Mouse (Mus musculus): ENCODE measurements around the gene Tub. TPM values are rescaled to one million over a fixed set of nuclear protein-coding genes. Genes with fewer than 3 reads are reported as not detected.
A peak's percentile ranks its signal among the peaks of the same experiment; 100 is the strongest.

The Tub gene
- polyA plus RNA-seq, 1 experiment from 2014 or later: 0.88 TPM

DNA sequence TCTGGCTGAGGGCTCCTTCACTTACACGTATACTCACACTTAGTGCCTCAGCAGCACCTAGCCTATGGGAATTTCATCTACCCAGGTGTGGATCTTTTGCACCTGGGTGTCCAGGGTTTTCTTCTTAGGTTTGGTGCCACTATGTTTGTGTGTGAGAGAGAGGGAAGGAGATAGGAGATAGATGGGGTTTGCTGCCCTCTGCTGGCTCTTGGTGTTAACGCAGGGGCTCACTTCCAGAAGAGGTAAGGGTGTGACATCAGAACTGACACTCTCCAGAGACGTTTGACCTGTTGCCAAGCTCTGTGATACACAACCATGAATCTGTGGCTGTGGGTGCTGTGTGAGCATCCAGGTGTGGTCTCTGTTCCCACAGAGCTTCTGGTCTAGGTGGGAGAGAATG, 71.3 kb downstream of the Tub start:
- Histone ChIP-seq H3K36me3 (no peaks in the 10 kb centered on the region), H3K27me3 (ENCODE audit: insufficient read depth, poor library complexity, severe bottlenecking) (peaks cover 12% of the 10 kb centered on the region; the same call in 1 of the 2 replicates), H3K9me3 (no peaks in the 10 kb centered on the region), H3K4me3 (no peak overlapping the region), H3K4me1 (no peaks in the 10 kb centered on the region), H3K27ac (no peak overlapping the region)
- 14% methylated on average over 3 of the region's 3 CpGs for WGBS
- DNase-seq (ENCODE audit: low spot score): no peak

DNA sequence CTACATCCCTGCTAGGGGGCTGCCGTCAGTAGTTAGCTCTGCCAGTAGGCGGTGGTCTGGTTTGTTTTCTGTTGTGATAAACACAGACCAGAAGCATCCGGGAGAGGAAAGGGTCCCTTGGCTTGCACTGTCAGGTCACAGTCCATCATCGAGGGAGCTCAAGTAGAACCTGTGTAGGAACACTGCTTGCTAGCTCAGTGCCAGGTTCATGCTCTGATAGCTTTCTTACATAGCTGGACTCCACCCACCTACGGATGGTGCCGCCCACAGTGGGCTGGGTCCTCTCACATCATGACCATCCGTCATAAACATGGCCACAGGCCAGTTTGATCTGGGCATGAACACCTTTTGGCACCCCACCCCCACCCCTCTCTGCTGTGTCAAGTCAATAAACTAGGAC, 75.6 kb downstream of the Tub start:
- DNase-seq (ENCODE audit: low spot score): no peak

DNA sequence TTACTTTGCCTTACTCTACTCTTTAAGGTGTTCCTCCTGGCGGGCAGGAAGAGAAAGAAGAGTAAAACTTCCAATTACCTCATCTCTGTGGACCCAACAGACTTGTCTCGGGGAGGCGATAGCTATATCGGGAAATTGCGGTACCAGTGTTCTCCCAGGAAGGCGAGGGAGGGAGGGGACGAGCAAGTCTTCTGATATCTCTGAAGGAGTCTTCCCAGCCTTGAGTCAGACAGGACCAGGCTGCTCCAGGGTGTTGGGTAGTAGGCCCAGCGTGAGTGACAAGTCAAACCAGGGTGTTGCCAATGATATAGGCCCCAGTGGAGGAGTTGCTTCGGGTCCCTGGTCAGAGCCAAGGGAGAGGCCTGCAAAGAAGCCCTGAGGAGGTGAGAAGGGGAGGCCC, 76.8 kb downstream of the Tub start:
- no peak for DNase-seq (ENCODE audit: low spot score)
- H3K27ac ChIP-seq: no peak overlapping the region
- H3K36me3 ChIP-seq: no peaks in the 10 kb centered on the region
- H3K9me3 ChIP-seq: no peaks in the 10 kb centered on the region
- no peaks in the 10 kb centered on the region for H3K4me1 ChIP-seq
- H3K4me3 ChIP-seq: no peak overlapping the region
- WGBS: 86% methylated on average over 9 of the region's 9 CpGs
- peaks cover 5% of the 10 kb centered on the region; the same call in 1 of the 2 replicates for H3K27me3 ChIP-seq (ENCODE audit: insufficient read depth, poor library complexity, severe bottlenecking)

More for the DNA sequence above, 75.6 kb downstream of the Tub start:
- 71% methylated on average over 7 of the region's 7 CpGs for WGBS
- Histone ChIP-seq H3K4me1 (no peaks in the 10 kb centered on the region), H3K4me3 (no peak overlapping the region), H3K9me3 (no peaks in the 10 kb centered on the region), H3K27me3 (ENCODE audit: insufficient read depth, poor library complexity, severe bottlenecking) (peaks cover 6% of the 10 kb centered on the region; the same call in 1 of the 2 replicates), H3K36me3 (no peaks in the 10 kb centered on the region), H3K27ac (no peak overlapping the region)

DNA sequence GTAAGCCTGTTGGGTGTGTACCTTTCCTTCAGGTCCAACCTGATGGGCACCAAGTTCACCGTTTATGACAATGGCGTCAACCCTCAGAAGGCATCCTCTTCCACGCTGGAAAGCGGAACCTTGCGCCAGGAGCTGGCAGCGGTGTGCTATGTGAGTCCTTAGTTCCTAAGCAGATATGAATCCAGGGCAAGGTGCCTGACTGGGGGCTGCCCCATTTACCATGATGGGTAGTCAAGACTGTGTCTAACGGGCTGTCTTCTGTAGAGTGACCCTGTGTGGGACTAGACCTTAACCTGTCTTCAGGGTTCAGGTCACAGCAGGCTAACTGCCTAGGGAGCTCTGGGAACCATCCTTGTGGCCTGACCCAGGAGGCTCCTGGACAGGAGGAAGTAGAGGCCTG, 77.6 kb downstream of the Tub start:
- WGBS: 92% methylated on average over 7 of the region's 7 CpGs
- Histone ChIP-seq H3K4me1 (no peaks in the 10 kb centered on the region), H3K4me3 (no peak overlapping the region), H3K27me3 (ENCODE audit: insufficient read depth, poor library complexity, severe bottlenecking) (no peaks in the 10 kb centered on the region), H3K36me3 (no peaks in the 10 kb centered on the region), H3K9me3 (no peaks in the 10 kb centered on the region), H3K27ac (no peak overlapping the region)
- no peak for DNase-seq (ENCODE audit: low spot score)

DNA sequence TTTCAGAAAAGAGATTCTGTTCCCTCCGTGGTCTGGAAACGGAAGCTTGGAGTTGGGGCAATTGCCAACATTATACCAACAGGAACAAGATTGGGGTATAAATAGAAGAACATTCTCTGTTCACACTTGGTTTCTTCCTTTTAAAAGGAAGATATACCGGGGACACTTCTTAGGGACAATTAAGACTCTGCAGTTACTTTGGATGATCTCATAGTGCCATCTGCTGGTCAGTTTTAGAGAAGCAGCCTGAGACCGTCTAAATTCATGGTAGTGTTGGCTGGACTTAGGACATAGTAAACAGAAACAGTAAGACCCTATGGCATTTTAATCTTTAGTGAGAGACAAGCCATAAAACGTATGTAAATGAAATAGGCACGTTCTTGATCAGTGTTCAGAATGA, 78.1 kb downstream of the Tub start:
- Histone ChIP-seq H3K27ac (no peak overlapping the region), H3K9me3 (no peaks in the 10 kb centered on the region), H3K4me1 (no peaks in the 10 kb centered on the region), H3K4me3 (no peak overlapping the region), H3K27me3 (ENCODE audit: insufficient read depth, poor library complexity, severe bottlenecking) (no peaks in the 10 kb centered on the region), H3K36me3 (no peaks in the 10 kb centered on the region)
- no peak for DNase-seq (ENCODE audit: low spot score)
- WGBS: 32% methylated on average over 6 of the region's 6 CpGs

DNA sequence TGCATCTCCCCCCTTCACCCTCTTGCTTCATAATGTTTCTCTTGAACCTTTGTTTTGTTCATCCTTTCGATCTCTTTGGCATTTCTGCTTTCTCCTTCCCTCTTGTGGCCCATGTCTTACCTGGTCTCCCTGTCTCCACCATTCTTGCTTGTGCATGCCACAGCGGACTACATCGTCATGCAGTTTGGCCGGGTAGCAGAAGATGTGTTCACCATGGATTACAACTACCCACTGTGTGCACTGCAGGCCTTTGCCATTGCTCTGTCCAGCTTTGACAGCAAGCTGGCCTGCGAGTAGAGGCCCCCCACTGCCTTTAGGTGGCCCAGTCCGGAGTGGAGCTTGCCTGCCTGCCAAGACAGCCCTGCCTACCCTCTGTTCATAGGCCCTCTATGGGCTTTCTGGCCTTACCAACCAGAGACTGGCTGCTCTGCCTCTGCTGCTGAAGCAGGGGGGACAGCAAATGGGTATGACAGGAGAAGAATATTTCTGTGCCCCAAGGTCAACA, 79.9 kb downstream of the Tub start:
- Histone ChIP-seq H3K27ac (no peak overlapping the region), H3K4me1 (no peaks in the 10 kb centered on the region), H3K4me3 (no peak overlapping the region), H3K9me3 (no peaks in the 10 kb centered on the region), H3K36me3 (no peaks in the 10 kb centered on the region), H3K27me3 (ENCODE audit: insufficient read depth, poor library complexity, severe bottlenecking) (no peaks in the 10 kb centered on the region)
- WGBS: 84% methylated on average over 6 of the region's 6 CpGs
- DNase-seq (ENCODE audit: low spot score): peak; percentile 57

DNA sequence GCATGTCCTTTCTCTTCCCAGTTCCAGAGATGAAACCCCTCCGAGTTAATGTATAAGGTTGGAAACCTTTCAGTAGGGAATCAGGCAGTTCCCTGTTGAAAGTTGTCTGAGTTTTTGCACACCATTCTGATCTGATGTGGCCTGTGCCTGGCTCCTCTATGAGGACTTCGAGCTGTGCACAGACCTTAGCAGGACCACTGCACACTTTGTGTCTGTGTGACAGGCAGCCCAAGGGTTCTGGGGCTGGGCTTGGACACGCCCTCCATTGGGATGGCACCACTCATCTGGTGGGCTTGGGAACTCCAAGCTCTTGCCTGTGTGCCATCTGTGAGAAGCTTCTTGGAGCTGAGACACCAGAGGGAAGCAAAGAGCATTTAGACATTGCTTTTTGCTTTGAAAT, 81.2 kb downstream of the Tub start:
- no peak overlapping the region for H3K4me3 ChIP-seq
- H3K36me3 ChIP-seq: no peaks in the 10 kb centered on the region
- H3K27ac ChIP-seq: no peak overlapping the region
- H3K4me1 ChIP-seq: no peaks in the 10 kb centered on the region
- no peaks in the 10 kb centered on the region for H3K9me3 ChIP-seq
- H3K27me3 ChIP-seq (ENCODE audit: insufficient read depth, poor library complexity, severe bottlenecking): no peaks in the 10 kb centered on the region
- DNase-seq (ENCODE audit: low spot score): no peak
- WGBS: 79% methylated on average over 3 of the region's 3 CpGs

DNA sequence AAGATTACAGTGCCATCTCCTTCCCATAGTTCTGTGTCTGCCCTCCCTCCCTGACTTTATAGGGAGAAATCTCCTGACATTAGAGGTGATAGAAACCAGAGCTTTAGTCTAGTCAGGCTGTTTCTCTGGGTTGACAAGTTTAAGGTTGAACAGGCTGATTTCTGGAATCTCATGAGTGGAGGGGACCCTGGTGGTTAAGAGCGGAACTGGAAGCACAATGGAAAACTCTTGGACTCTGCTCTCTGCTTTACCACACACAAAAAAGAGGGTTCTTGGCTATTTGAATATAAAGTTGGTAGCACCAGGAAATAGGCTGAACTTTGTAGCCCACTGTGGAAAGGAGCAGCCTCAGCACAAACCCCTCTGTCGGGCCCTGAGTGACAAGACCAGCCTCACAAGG, 81.9 kb downstream of the Tub start:
- no peak for DNase-seq (ENCODE audit: low spot score)
- Histone ChIP-seq H3K9me3 (no peaks in the 10 kb centered on the region), H3K36me3 (no peaks in the 10 kb centered on the region), H3K4me1 (no peaks in the 10 kb centered on the region), H3K27me3 (ENCODE audit: insufficient read depth, poor library complexity, severe bottlenecking) (no peaks in the 10 kb centered on the region), H3K27ac (no peak overlapping the region), H3K4me3 (no peak overlapping the region)
- WGBS: 67% methylated on average over 2 of the region's 2 CpGs

DNA sequence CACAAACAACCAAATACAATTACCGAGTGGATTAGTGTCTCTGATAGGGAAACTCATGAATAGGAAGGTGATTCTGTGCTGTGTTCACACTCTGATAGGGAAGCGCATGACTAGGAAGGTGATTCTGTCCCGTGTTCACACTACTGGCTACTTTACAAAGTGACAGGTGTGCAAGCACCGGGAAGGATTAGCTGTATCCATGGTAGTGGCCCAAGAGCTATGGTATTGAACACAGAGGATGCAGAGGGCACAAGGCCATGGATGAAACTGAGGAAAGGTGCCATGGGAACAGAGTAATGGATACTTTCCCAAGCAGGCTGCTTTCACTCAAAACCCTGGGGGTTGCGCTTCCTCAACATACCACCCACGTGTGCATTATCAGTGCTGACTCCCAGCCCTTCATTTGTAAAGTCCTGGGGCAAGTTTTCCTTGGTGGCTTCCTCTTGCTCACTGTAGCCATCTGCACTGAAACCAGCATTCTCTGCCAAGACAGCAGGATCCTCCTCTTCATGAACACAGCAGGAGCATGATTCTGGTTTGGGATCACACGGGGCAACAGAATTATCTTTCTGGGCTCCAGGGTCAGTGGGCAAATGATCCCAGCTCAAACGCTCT, 88.1 kb downstream of the Tub start:
- Histone ChIP-seq H3K4me1 (no peaks in the 10 kb centered on the region), H3K27ac (no peak overlapping the region), H3K4me3 (no peak overlapping the region), H3K27me3 (ENCODE audit: insufficient read depth, poor library complexity, severe bottlenecking) (no peaks in the 10 kb centered on the region), H3K36me3 (no peaks in the 10 kb centered on the region), H3K9me3 (no peaks in the 10 kb centered on the region)
- no peak for DNase-seq (ENCODE audit: low spot score)
- WGBS: 75% methylated on average over 8 of the region's 8 CpGs

DNA sequence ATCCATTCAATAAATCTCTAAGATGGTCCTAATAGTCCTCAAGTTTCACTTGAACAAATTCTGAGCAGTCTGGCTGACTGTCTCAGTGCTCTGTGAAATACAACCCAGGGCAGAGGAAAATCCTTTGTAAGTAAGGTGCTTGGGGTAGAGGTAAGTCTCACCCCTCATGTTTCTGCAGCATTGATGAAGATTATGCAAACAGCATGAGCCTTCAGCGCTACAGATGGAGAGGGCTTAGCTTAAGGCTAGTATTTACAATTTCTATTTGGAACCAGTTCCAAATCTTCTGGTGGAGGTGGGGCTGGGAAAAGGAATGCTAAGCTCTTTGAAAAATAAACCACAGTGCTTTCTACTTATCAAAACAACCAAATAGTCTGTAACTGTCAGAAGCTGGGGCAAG, 88.8 kb downstream of the Tub start:
- Histone ChIP-seq H3K27me3 (ENCODE audit: insufficient read depth, poor library complexity, severe bottlenecking) (no peaks in the 10 kb centered on the region), H3K4me1 (no peaks in the 10 kb centered on the region), H3K4me3 (no peak overlapping the region), H3K9me3 (no peaks in the 10 kb centered on the region), H3K36me3 (no peaks in the 10 kb centered on the region), H3K27ac (no peak overlapping the region)
- 32% methylated on average over 1 of the region's 1 CpGs for WGBS
- no peak for DNase-seq (ENCODE audit: low spot score)

DNA sequence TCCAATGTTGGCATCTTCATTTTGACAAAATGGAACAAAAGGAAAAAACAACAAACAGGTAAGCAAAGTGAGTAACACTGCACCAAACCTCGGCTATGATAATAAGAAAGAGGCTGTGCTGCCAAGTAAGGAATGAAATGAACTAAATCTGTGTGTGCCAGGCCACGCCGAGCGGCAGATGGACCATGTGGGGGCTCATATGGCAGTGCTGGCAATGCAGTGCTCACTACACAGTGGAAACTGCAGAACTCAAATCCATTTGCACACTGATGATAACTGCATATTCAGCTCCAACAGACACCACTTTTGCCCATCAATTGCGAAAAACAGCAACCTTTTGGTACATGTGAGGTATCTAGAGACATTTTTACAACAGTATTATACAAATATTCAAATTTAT, 89.3 kb downstream of the Tub start:
- H3K27ac ChIP-seq: no peak overlapping the region
- H3K9me3 ChIP-seq: no peaks in the 10 kb centered on the region
- DNase-seq (ENCODE audit: low spot score): no peak
- H3K27me3 ChIP-seq (ENCODE audit: insufficient read depth, poor library complexity, severe bottlenecking): no peaks in the 10 kb centered on the region
- no peak overlapping the region for H3K4me3 ChIP-seq
- H3K36me3 ChIP-seq: no peaks in the 10 kb centered on the region
- WGBS: 79% methylated on average over 5 of the region's 5 CpGs
- H3K4me1 ChIP-seq: no peaks in the 10 kb centered on the region

DNA sequence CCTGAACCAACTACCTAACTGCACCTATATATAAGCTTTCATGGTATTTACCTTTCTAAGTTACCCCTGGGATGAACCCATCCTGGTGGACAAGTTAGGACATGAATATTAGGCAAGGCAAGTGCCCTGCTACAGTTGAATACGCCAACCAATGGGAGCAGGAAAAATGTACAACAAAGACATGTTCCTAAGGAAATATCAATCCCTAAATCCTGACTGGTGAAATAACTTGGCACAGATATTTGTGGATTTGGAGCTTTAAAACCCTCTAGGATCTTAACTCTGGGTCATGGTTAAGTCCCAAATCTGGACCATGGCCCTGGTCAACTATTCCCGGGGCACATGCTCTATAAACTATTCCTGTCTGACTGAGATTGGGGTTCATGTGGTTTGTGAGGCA, 95.7 kb downstream of the Tub start:
- H3K36me3 ChIP-seq: no peaks in the 10 kb centered on the region
- no peak overlapping the region for H3K27ac ChIP-seq
- H3K4me3 ChIP-seq: no peak overlapping the region
- no peaks in the 10 kb centered on the region for H3K9me3 ChIP-seq
- DNase-seq (ENCODE audit: low spot score): no peak
- no peaks in the 10 kb centered on the region for H3K27me3 ChIP-seq (ENCODE audit: insufficient read depth, poor library complexity, severe bottlenecking)
- WGBS: 91% methylated on average over 2 of the region's 2 CpGs
- H3K4me1 ChIP-seq: no peaks in the 10 kb centered on the region

DNA sequence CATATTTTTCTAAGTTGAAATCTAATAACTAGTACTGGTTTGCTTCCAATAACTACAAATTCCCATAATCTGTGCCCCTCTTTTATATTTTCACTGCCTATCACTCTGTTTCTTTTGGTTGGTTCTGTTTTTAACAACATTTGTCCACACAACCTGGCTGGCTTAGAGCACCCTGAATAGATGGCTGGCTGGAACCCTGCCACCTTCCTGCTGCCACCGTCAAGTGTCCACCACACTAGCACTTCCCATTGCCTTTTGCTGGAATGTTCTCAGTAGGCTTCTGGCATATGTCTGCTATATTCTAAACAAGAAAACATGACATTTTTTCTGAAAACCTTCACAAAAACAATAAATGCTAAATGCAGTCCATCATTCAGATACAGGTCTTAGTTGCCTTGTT, 100.7 kb downstream of the Tub start:
- no peaks in the 10 kb centered on the region for H3K9me3 ChIP-seq
- no peak overlapping the region for H3K27ac ChIP-seq
- no peaks in the 10 kb centered on the region for H3K27me3 ChIP-seq (ENCODE audit: insufficient read depth, poor library complexity, severe bottlenecking)
- no peak overlapping the region for H3K4me3 ChIP-seq
- H3K36me3 ChIP-seq: no peaks in the 10 kb centered on the region
- H3K4me1 ChIP-seq: no peaks in the 10 kb centered on the region
- DNase-seq (ENCODE audit: low spot score): no peak
- whole genome bisulfite sequencing: 85% methylated on average over 1 of the region's 1 CpGs

DNA sequence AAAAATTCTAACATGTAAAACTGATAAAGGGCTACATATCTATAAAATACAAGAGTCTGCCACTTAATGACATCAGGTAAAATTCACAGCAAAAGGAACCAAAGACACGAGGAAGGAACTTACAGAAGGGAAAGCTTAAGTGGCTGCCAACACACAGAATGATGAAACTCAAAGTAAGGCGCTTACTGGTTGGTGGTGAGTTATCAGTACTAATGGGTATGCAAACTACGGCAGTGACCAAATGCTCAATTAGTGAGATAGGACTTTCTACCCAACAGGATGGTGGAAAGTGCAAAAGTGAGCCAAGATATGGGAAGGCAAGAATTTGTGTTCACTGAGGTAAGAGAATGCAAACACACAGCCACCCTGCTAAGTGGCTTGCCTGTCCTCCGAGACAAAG, 109.4 kb downstream of the Tub start:
- Histone ChIP-seq H3K27me3 (ENCODE audit: insufficient read depth, poor library complexity, severe bottlenecking) (no peaks in the 10 kb centered on the region), H3K36me3 (no peaks in the 10 kb centered on the region), H3K4me3 (no peak overlapping the region), H3K4me1 (no peaks in the 10 kb centered on the region), H3K9me3 (no peaks in the 10 kb centered on the region), H3K27ac (no peak overlapping the region)
- WGBS: 78% methylated on average over 4 of the region's 4 CpGs
- no peak for DNase-seq (ENCODE audit: low spot score)

All from heart, embryonic 10.5 days (tissue).